Mouse (Mus musculus): ENCODE measurements around the gene Olfr918.

Olfr918 gene

DNA sequence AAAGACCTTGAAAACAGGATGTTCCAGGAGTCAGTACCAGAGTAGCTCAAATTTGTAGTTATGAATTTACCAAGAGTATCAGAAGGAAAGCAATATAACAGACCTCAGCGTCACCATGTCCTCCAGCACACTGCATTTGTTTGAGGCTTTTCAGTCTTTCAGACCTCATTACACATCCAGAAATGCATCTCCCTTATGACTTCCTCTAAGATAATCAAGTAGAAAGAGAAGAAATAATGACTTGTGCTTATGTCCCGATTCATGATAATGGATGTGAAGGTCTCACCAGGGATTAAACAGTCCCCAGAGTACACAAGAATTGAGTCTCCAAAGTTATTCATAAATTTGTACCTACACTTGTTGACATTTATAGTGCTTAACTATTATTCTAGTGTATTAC, at the start of gene Olfr918:
Gene Olfr918 (minus strand): TSS at position 101 of the 400 bp plus-strand sequence.
- no peak for DNase-seq (ENCODE audit: low spot score in 2 of 2)

DNA sequence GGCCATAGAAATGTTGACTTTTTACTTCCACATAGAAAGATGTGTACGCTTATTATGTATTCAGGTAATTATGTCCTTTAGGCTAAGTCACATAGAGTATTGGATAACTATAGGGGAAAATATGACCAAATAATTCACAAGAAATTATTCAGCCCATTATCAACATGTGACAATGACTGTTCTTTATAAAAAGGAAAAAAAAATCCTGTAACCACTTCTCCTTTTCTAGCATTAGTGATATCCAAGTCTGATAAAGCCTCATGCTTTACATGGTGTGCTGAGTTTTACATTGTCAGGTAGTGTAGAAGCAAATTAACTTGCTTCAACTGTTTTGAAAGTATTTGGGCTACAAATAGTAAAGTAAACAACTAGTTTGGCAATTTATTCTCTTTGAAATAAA, 49.6 kb upstream of the Olfr918 start:
- no peak for DNase-seq (ENCODE audit: low spot score in 2 of 2)

DNA sequence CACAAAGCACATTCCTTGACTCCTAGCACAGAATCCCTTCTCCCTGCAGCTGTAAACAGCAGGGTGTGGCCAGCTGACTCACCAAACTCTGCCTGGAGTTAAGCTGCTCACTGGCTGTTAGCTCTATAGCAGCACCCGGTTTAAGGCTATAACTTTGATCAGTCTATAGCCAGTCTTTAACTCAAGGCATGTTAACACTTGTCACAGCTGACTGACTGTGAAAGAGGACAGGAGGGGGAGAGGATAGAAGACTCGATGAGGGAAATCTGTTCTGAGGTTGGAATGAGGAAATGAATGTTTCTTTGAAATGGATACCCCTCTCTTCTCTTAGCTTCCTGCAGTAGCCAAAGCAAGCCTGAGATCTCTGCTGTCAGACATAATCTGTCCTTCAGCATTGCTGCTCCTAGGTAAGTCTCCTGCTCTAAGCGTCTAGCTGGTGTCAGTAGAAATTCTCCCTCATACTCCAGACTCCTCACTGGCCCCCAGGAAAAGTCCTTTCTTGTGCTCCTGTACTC, 44.6 kb upstream of the Olfr918 start:
- no peak for DNase-seq (ENCODE audit: low spot score in 2 of 2)

DNA sequence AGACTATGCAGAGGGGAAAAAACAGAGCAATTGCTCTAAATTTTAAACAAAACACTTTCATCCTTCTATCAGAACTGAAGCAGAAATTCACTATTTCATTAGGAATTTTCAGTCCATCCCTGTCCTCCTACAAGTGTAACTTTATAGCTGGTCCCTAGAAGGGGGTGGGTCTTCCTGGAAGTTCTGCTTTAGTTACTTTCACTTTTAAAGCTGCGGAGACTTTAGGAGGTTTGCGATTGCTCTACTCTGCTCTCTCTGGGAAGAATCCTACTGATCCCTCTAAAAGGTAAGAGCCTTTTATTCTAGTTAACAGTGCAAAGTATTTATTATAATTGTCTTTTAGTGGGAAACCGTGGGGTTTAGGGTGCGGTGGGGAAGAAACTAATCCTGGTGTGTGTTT, 43.7 kb upstream of the Olfr918 start, which contains the start of gene Vwa5a:
Gene Vwa5a (plus strand): TSS at position 167 of the 400 bp plus-strand sequence.
- DNase-seq (ENCODE audit: low spot score in 2 of 2) = no peak

DNA sequence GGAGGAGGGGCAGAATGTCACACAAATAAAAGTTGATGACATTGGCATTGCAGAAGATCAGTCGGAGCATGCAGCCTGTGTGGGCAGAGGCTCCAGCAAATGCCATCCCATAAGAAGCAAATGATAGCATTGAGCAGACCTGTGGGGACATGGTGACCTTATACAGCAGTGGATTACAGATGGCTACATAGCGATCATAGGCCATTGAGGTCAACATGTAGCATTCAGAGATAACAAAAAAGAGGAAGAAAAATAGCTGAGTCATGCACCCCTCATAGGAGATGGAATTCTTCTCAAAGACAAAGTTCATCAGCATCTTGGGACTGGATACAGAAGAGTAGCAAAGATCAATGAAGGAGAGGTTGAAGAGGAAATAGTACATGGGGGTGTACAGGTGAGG, 1.5 kb downstream of the Olfr918 start:
- no peak for DNase-seq (ENCODE audit: low spot score in 2 of 2)

DNA sequence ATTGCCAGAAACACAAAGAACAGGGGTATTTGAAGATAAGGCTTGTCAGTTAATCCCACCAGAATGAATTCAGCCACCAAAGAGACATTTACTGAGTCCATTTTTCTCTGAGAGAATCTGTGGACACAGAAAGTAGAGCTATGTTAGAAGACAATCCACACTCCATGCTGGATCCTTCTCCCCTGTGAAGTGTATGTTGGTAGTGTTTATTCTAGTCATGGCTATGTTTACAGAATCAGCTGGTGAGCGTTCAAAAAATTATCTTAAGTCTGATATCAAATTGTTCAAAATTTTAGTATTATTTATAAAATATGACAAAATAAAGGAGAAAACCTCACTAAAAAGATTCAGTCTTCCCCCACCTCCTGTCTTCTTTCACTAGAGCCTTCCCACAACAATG, 8.7 kb downstream of the Olfr918 start, which contains the start of gene Olfr917:
Gene Olfr917 (minus strand): TSS at position 101 of the 400 bp plus-strand sequence.
- DNase-seq (ENCODE audit: low spot score in 2 of 2) = no peak

DNA sequence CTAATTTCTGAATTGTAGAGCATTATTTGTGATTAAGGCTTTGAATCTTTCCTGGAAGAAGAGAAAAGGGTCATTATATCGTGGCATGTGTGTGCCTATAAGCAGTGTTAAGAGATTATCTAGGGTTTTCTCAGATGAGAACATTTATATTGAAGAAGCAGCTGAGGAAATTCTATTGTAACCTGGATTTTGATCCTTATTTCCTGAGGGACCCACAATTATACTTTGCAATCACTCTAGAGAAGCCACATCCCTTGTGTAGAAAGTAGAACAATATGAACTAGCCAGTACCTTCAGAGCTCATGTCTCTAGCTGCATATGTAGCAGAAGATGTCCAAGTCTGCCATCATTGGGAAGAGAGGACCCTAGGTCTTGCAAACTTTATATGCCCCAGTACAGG, 14.6 kb downstream of the Olfr918 start, which contains the start of gene Olfr916:
Gene Olfr916 (minus strand): TSS at position 101 of the 400 bp plus-strand sequence.
- no peak for DNase-seq (ENCODE audit: low spot score in 2 of 2)

DNA sequence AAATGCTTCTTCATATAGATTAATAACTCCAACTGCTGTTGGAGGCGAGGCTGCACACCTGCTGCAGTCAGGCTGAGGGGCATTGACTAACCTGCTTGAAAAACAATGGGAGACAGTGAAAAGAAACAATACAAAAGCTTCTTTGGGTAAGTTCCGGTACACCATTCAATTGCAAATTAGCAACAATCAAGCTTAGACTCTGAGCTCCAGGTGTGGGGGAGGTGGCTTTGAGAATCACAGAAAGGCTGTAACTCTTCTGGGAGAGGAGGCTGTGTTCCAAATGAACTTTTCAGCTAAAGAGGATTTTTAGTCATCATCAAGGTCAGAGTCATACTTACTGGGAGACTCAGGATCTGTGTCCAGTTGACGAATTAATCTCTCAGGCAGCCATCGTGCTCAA, 42.0 kb downstream of the Olfr918 start:
- DNase-seq (ENCODE audit: low spot score in 2 of 2) = no peak

Data from frontal cortex, postnatal 10 days (tissue).